Comparison of ENCODE assay signal across 9 mouse cellular contexts in genomic region chr16:21289528-21289927, GRCm38 (mm10).
DNase-seq lines count a peak whose midpoint lies in the region; ATAC-seq and TF ChIP-seq lines count a peak whose summit lies in the region.
"Had no signal": no experiment of that assay in that cellular context is flagged by ENCODE, and none has a peak within 500 bp of the region (broad histone marks: within the 10 kb centered on the region; RNA-seq: fewer than 3 reads in every experiment).

No protein-coding gene starts in this region.

- no peak for TF ChIP-seq POLR2A in bone marrow macrophage, adult 2 months (IDR thresholded peaks at IDR 0.05; ENCODE audit: borderline replicate concordance, low read depth, low read length)

- no peak for TF ChIP-seq CTCF in bone marrow macrophage, adult 2 months (IDR thresholded peaks at IDR 0.05; ENCODE audit: low read depth, low read length)

- no peaks in the 10 kb centered on the region for H3K27me3 ChIP-seq in heart, embryonic 11.5 days (ENCODE audit: control insufficient read depth, insufficient read depth, low read length)

- H3K36me3 ChIP-seq in heart, embryonic 11.5 days (ENCODE audit: control insufficient read depth, insufficient read depth, low read length), result no peaks in the 10 kb centered on the region
- H3K36me3 ChIP-seq: G1E had no signal

- ATAC-seq in heart, embryonic 11.5 days (replicated peaks; ENCODE audit: insufficient number of reproducible peaks, low FRiP score, low TSS enrichment), result no peak
- no peak for ATAC-seq in erythroid progenitor cell, adult 5-6 weeks (replicated peaks; ENCODE audit: low FRiP score, poor library complexity, severe bottlenecking)

- H3K9ac ChIP-seq in heart, embryonic 11.5 days (ENCODE audit: low read depth, low read length), result no peak overlapping the region

- no peak overlapping the region for H3K27ac ChIP-seq in heart, embryonic 11.5 days (ENCODE audit: low read depth, low read length)
- peak overlapping the region; percentile 77 for H3K27ac ChIP-seq in bone marrow macrophage, adult 2 months (ENCODE audit: insufficient read depth, low read depth, low read length)

- DNase-seq in heart, adult 11 months, result peak; percentile 98
- peak; percentile 57 to 79 for DNase-seq in layer of hippocampus, adult 18-20 months (ENCODE audit: low spot score in 2 of 2)
- peak; percentile 86 for DNase-seq in lung, postnatal 10 days
- DNase-seq in embryo, embryonic 11 days, result no peak
- DNase-seq in c-Kit-positive CD71-positive TER-119-positive erythroid progenitor cells, embryonic 14.5 days (ENCODE audit: low spot score), result no peak

- H3K9me3 ChIP-seq in heart, embryonic 11.5 days (replicated peaks; ENCODE audit: control insufficient read depth, low read length), result peaks cover 4% of the 10 kb centered on the region; the same call in 1 of the 2 replicates
- H3K9me3 ChIP-seq: G1E had no signal

- no peak overlapping the region for H3K4me2 ChIP-seq in heart, embryonic 11.5 days

- 60% methylated on average over 7 of the region's 7 CpGs for WGBS in heart, embryonic 11.5 days (ENCODE audit: insufficient replicate concordance)

- H3K4me3 ChIP-seq in heart, embryonic 11.5 days (ENCODE audit: low read depth, low read length), result no peak overlapping the region
- H3K4me3 ChIP-seq in bone marrow macrophage, adult 2 months (ENCODE audit: insufficient read depth, low read length), result no peak overlapping the region

- H3K4me1 ChIP-seq in heart, embryonic 11.5 days (ENCODE audit: control insufficient read depth, insufficient read depth, low read length), result peaks cover 23% of the 10 kb centered on the region
- H3K4me1 ChIP-seq in bone marrow macrophage, adult 2 months (ENCODE audit: control insufficient read depth, insufficient read depth, low read length), result peaks cover 34% of the 10 kb centered on the region

Comparison
In these comparisons a context has a peak if more than half of its experiments do, and no peak if none do; other contexts are left out.
1. DNase-seq: peak in heart, adult 11 months (single experiment), layer of hippocampus, adult 18-20 months (2 of 2) and lung, postnatal 10 days (single experiment); none in embryo, embryonic 11 days (single experiment) and c-Kit-positive CD71-positive TER-119-positive erythroid progenitor cells, embryonic 14.5 days (single experiment).